Mouse (Mus musculus) hindbrain, embryonic 10.5 days (tissue): Measurements from ENCODE around the gene Plvap. TPM values are rescaled to one million over a fixed set of nuclear protein-coding genes. Genes with fewer than 3 reads are reported as not detected.
A peak's percentile ranks its signal among the peaks of the same experiment; 100 is the strongest.
"Not testable (repeated sequence)": the region's sequence is repeated elsewhere in the genome, so short reads cannot be mapped to it uniquely, and the experiment has no call there.

Experiments used
- DNase-seq: peaks from one replicate; pipeline ENCODE4 v3.0.0-alpha.2; 2017; ENCODE audit warnings: low spot score
- H3K27ac ChIP-seq: fragments of 300-500 bp; sonication (generic); 2 replicates; pipeline ENCODE4 v1.5.1; 2016; ENCODE audit warnings: mild to moderate bottlenecking, moderate library complexity
- H3K27me3 ChIP-seq: fragments of 300-500 bp; sonication (generic); 2 replicates; pipeline ENCODE4 v1.6.1; 2016; ENCODE audit warnings: mild to moderate bottlenecking; ENCODE audit not compliant: poor library complexity, insufficient read depth, severe bottlenecking
- H3K36me3 ChIP-seq: fragments of 300-500 bp; sonication (generic); 2 replicates; pipeline ENCODE4 v1.6.1; 2016; ENCODE audit warnings: mild to moderate bottlenecking, moderate library complexity
- H3K4me1 ChIP-seq: fragments of 300-500 bp; sonication (generic); replicated peaks from 2 replicates; pipeline ENCODE4 v1.6.1; 2016; ENCODE audit warnings: mild to moderate bottlenecking
- H3K4me3 ChIP-seq: fragments of 300-500 bp; sonication (generic); 2 replicates; pipeline ENCODE4 v1.5.1; 2016; ENCODE audit warnings: mild to moderate bottlenecking, moderate library complexity
- H3K9me3 ChIP-seq: fragments of 300-500 bp; sonication (generic); 2 replicates; pipeline ENCODE4 v1.6.1; 2016; ENCODE audit warnings: mild to moderate bottlenecking, moderate library complexity
- WGBS: fragments of 180-500 bp; shearing (Covaris S2); methylation state at CpG from one replicate; pipeline ENCODE4 v1.1.7; 2016; 5-methylcytosine and 5-hydroxymethylcytosine counted together
- polyA plus RNA-seq: library from polyadenylated mRNA; unstranded; fragments of >200 nt; fragmentation: Nextera tagmentation; extraction: Ambion mirVana; gene quantifications from 2 replicates; pipeline ENCODE4 v1.2.1, GENCODE M21; 2016

Plvap gene
- polyA plus RNA-seq, 1 experiment from 2014 or later, result 52.7 TPM

DNA sequence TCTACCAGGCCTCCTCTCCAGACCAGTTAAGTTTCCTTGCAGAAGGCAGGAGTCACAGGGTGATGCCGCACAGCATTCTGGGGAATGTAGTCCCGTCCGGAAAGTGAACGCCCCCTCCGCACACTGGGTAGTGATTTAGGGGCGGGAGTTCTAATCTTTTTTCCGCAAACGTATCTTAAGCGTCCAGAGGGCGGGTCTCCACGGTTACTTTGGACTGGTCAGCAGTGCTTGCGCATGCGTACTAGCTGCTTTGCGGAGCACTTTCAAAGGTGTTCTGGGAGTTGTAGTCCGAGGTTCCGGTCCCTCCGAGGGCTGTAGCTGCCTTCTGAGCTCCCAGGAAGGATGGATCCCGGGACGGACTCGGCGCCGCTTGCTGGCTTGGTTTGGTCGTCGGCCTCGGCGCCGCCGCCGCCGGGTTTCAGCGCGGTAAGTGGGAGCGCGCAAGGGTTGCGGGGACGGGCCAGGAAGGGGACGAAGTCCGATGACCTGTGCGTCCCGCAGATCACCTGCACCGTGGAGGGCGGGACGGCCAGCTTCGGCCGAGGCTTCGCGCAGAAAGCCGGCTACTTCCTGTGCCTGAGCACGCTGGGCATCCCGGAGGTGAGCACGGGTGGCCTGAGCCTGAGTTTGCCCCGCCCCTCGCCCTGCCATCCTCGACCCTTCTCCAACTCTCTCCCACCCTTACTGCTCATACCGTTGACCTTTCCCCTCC, 31.2 kb upstream of the Plvap start, which contains the start of gene Mvb12a:
Gene Mvb12a (plus strand): TSS at position 291 of the 712 bp plus-strand sequence.
- Histone ChIP-seq H3K9me3 (no peaks in the 10 kb centered on the region), H3K27me3 (peaks cover 9% of the 10 kb centered on the region), H3K36me3 (peaks cover 27% of the 10 kb centered on the region), H3K27ac (peak within 1 kb of the TSS; percentile 88), H3K4me3 (peak within 1 kb of the TSS; percentile 89), H3K4me1 (peaks cover 16% of the 10 kb centered on the region)
- peak; percentile 97 for DNase-seq
- under 1% methylated on average over 55 of the region's 55 CpGs for WGBS

DNA sequence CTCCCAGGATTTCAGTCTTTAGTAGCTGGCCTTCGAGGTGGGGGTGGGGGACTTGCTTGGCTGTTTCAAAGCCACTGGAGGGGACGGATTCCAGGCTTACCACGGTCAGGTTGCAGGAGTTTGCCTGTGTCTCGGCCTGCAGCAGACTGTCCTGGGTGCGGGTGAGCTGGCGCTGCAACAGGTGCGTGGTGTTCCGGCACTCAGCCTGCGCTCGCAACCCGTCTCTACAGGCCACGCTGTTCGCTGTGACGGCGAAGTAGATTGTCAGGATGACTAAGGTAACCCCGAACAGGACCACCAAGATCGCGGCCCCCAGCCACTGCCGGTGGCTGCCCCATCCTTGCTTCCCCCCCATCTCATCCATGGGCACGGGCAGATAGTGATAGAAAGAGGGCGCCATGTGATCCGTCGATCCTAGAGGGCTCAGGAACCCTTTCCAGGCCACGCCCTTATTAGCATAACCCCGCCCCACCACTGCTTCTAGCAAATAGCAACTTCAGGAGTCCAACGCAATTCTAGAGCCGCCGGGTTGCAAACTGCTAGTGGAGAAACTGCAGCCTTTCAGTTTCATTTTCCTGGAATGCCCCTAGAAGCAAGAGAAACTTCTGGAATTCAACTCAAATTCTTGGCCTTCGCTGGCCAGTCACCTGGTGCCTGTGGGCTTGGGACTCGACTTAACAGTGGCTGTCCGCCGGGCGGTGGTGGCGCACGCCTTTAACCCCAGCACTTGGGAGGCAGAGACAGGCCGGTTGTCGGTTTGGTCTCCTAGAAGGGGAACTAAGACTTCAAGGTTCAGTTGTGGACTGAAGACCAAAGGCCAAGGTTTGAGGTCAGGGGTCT, 25.7 kb upstream of the Plvap start, which contains the start of gene Bst2:
Gene Bst2 (minus strand): TSS at position 429 of the 840 bp plus-strand sequence.
- H3K27ac ChIP-seq, result peak within 1 kb of the TSS; percentile 46; the same call in 1 of the 2 replicates
- DNase-seq, result peak; percentile 75
- no peaks in the 10 kb centered on the region for H3K9me3 ChIP-seq
- H3K27me3 ChIP-seq, result peaks cover 45% of the 10 kb centered on the region
- WGBS, result 4% methylated on average over 37 of the region's 37 CpGs
- H3K36me3 ChIP-seq, result no peaks in the 10 kb centered on the region
- H3K4me3 ChIP-seq, result peak within 1 kb of the TSS; percentile 51
- H3K4me1 ChIP-seq, result peaks cover 18% of the 10 kb centered on the region

GRCm38 (mm10) chr8:71535663-71536062, 24.1 kb upstream of the Plvap start:
- peaks cover 45% of the 10 kb centered on the region for H3K27me3 ChIP-seq
- no peaks in the 10 kb centered on the region for H3K9me3 ChIP-seq
- no peaks in the 10 kb centered on the region for H3K36me3 ChIP-seq
- H3K4me1 ChIP-seq, result peaks cover 18% of the 10 kb centered on the region
- WGBS, result 63% methylated on average over 5 of the region's 5 CpGs
- no peak overlapping the region for H3K4me3 ChIP-seq
- no peak for DNase-seq
- 0 out of 2 replicates have a peak overlapping the region, but pooled peaks have one; percentile 23 for H3K27ac ChIP-seq

GRCm38 (mm10) chr8:71534263-71534810, 22.8 kb upstream of the Plvap start:
- no peaks in the 10 kb centered on the region for H3K9me3 ChIP-seq
- DNase-seq, result no peak
- WGBS, result 33% methylated on average over 3 of the region's 3 CpGs
- peaks cover 45% of the 10 kb centered on the region for H3K27me3 ChIP-seq
- no peak overlapping the region for H3K27ac ChIP-seq
- no peak overlapping the region for H3K4me3 ChIP-seq
- no peaks in the 10 kb centered on the region for H3K36me3 ChIP-seq
- H3K4me1 ChIP-seq, result peaks cover 18% of the 10 kb centered on the region

DNA sequence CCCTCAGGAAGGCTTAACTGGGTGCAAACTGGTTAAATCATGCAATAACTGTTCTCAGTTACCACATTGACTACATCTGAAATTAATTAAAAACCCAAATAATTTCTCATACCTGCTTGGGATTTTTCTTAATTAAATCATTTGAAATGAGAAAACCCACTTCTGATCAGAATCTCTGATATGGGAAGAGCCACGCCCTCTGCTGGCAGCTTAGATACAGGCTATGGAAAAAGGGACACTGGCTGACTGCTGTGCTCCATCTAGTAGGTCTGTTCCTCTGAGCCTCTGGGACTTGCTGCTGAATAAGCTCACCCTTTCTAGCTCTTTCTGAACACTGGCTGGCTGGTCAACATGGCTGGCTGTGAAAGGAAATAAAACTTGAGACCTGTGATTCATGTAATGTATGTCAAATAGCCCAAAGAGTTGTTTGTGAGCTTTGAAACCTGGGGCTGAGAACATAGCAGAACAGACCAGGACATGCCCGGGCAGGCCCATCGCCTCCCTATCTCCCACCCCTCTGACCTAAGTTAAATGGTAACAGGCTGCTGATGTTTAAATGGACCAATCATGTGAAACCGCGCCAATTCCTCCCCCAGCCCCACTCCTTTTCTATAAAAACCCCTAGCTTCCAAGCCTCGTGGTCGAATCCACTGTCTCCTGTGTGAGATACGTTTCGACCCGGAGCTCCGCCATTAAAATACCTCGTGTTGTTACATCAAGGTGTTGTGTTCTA, 19.3 kb upstream of the Plvap start:
- H3K27ac ChIP-seq, H3K36me3 ChIP-seq, H3K4me3 ChIP-seq, H3K9me3 ChIP-seq, DNase-seq: not testable (repeated sequence)
- Histone ChIP-seq H3K27me3 (peaks cover 46% of the 10 kb centered on the region), H3K4me1 (peaks cover 19% of the 10 kb centered on the region)
- WGBS, result 72% methylated on average over 7 of the region's 12 CpGs

- Histone ChIP-seq H3K4me1 (peaks cover 20% of the 10 kb centered on the region), H3K4me3 (no peak overlapping the region), H3K27me3 (peaks cover 56% of the 10 kb centered on the region), H3K27ac (peak overlapping the region; percentile 40; the same call in 1 of the 2 replicates), H3K9me3 (no peaks in the 10 kb centered on the region), H3K36me3 (no peaks in the 10 kb centered on the region)
- WGBS, result 87% methylated on average over 11 of the region's 11 CpGs
- no peak for DNase-seq
Measured at GRCm38 (mm10) chr8:71528362-71529073, 17.0 kb upstream of the Plvap start.

- 38% methylated on average over 3 of the region's 3 CpGs for WGBS
- H3K4me1 ChIP-seq, result peaks cover 20% of the 10 kb centered on the region
- no peak for DNase-seq
- peaks cover 65% of the 10 kb centered on the region for H3K27me3 ChIP-seq
- H3K36me3 ChIP-seq, result no peaks in the 10 kb centered on the region
- H3K4me3 ChIP-seq, result no peak overlapping the region
- no peaks in the 10 kb centered on the region for H3K9me3 ChIP-seq
- H3K27ac ChIP-seq, result no peak overlapping the region
Measured at GRCm38 (mm10) chr8:71527162-71527870, 15.8 kb upstream of the Plvap start.

DNA sequence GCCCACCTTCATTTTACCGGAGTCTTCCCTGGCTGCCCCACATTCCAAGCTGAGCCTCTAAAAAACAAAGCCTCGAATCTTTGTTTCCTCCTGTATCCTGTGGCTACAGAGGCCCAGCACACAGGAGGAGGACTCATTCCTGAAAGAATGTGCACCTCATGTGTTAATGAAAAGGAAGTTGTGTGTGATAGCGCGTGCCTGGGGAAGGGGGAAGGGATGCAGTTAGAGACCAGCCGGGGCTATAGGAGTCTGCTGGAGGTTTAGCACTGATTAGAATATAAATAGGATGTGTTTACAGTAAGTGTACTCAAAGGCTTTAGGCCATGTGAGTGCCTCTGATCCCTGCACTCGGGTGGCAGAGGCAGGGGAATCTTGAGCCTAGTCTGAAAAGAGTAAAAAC, 14.7 kb upstream of the Plvap start:
- H3K36me3 ChIP-seq, result no peaks in the 10 kb centered on the region
- H3K4me3 ChIP-seq, result peak overlapping the region; percentile 18; the same call in 1 of the 2 replicates
- H3K27ac ChIP-seq, result no peak overlapping the region
- peaks cover 28% of the 10 kb centered on the region for H3K4me1 ChIP-seq
- peak; percentile 33 for DNase-seq
- H3K9me3 ChIP-seq, result no peaks in the 10 kb centered on the region
- peaks cover 66% of the 10 kb centered on the region for H3K27me3 ChIP-seq
- 4% methylated on average over 6 of the region's 6 CpGs for WGBS

- 5% methylated on average over 46 of the region's 46 CpGs for WGBS
- H3K27me3 ChIP-seq, result peaks cover 66% of the 10 kb centered on the region
- H3K27ac ChIP-seq, result peak within 1 kb of the TSS; percentile 43; the same call in 1 of the 2 replicates
Measured at GRCm38 (mm10) chr8:71525226-71526050, 13.9 kb upstream of the Plvap start, which contains the start of gene Ccdc194. Ccdc194 (minus strand) TSS chr8:71525711.

DNA sequence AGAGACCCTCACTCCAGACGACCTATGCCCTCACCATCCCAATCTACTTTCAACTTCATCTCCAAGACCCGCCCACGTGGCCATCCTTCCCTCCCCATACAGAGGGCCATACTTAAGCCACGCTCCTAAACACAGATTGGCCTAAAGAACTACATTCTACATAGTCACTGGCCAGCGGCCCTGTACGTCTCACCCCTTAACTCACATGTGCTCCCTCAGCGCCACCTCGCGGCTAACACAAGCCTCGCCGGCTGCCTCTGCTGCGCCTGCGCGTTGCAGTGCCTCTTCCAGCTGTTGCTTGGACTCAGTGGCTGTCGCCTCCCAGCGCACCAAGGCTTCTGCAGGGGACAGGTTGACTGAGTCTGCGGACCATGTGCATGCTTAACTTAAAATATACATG, 10.1 kb upstream of the Plvap start:
- Histone ChIP-seq H3K27ac (no peak overlapping the region), H3K27me3 (peaks cover 44% of the 10 kb centered on the region), H3K36me3 (no peaks in the 10 kb centered on the region), H3K4me3 (no peak overlapping the region), H3K9me3 (no peaks in the 10 kb centered on the region), H3K4me1 (peaks cover 41% of the 10 kb centered on the region)
- 5% methylated on average over 17 of the region's 17 CpGs for WGBS
- peak; percentile 94 for DNase-seq

More at GRCm38 (mm10) chr8:71525226-71526050, 13.9 kb upstream of the Plvap start, which contains the start of gene Ccdc194:
- peak within 1 kb of the TSS; percentile 39 for H3K4me3 ChIP-seq
- H3K36me3 ChIP-seq, result no peaks in the 10 kb centered on the region
- peaks cover 28% of the 10 kb centered on the region for H3K4me1 ChIP-seq
- DNase-seq, result peak; percentile 45
- H3K9me3 ChIP-seq, result no peaks in the 10 kb centered on the region
